Mouse (Mus musculus): ENCODE results near the gene Unc93b1.

GRCm38 (mm10) chr19:3904363-3904675 lies 30.7 kb upstream of the Unc93b1 start:
- no peak for TF ChIP-seq POLR2A (IDR thresholded peaks at IDR 0.05; ENCODE audit: borderline replicate concordance, extremely low read depth, low read depth, low read length)
- TF ChIP-seq CTCF (IDR thresholded peaks at IDR 0.05; ENCODE audit: insufficient read depth, low read length), result no peak
